Mouse (Mus musculus) ES-CJ7 (cell line): Measurements from ENCODE around the gene Sox6.

Experiments used
- DNase-seq: peaks from one replicate; pipeline ENCODE4 v3.0.0; 2011; ENCODE audit warnings: low read depth, low spot score

Gene Sox6

GRCm38 (mm10) chr7:115489608-115490007, 549.0 kb downstream of the Sox6 start:
- peak; percentile 6 for DNase-seq

DNA sequence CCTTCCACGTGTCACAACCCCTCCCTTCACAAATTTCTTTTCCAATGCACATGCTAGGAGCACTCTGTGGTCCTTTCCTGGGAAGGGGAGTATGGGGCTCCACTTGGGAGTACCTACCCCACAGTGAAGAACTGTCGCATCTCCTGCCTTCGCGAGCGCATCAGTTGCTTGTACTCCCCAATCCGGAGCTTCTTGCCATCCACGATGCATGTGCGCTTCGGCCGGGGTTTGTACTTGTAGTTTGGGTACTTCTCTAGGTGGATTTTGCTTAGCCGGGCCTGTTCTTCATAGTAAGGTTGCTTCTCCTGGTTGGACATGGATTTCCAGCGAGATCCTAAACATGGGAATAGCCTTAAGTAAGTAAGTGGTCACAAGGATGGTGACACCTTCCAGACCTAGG, 552.2 kb downstream of the Sox6 start:
- DNase-seq = no peak

- DNase-seq = no peak
Measured at GRCm38 (mm10) chr7:115485664-115486409, 552.8 kb downstream of the Sox6 start.

GRCm38 (mm10) chr7:115477763-115478162, 560.8 kb downstream of the Sox6 start:
- DNase-seq = no peak

DNA sequence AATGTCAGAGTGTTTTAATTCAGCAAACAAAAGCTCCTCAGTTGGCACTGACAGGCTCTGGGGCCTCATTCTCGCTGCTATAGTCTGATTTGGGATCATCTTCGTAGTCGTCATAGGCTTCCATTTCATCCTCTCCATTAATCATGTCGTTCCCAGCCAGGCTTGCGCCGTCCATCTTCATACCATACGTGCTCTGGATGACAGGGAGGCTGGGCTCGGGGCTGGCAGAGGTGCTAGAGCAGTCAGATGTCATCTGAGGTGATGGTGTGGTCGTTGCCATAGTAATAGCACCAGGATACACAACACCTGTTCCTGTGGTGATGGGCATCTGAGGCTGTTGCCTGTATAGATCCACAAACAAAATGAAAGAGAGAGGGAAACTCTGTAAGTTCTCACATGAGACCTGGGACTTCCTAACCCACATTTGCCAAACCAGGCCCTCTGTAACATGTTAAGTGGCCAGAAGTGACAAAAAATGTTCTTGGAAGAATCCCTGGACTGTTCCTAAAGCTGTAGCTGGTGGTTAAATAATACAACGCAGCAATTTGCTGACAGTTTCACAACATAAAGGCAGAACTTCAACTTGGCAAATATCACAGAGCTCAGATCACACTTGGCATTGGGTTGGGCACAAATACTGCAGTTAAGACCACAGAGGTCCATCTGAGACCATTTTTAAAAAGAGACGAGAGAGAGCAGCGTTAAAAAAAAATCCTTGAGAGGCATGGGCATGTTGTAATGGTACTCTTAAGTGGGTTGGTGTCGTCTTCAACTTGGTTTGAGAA, 561.5 kb downstream of the Sox6 start:
- DNase-seq = no peak

GRCm38 (mm10) chr7:115475176-115475575, 563.4 kb downstream of the Sox6 start:
- DNase-seq = no peak

- DNase-seq = no peak
Measured at GRCm38 (mm10) chr7:115474115-115474514, 564.5 kb downstream of the Sox6 start.

GRCm38 (mm10) chr7:115472850-115473249, 565.7 kb downstream of the Sox6 start:
- DNase-seq = no peak

DNA sequence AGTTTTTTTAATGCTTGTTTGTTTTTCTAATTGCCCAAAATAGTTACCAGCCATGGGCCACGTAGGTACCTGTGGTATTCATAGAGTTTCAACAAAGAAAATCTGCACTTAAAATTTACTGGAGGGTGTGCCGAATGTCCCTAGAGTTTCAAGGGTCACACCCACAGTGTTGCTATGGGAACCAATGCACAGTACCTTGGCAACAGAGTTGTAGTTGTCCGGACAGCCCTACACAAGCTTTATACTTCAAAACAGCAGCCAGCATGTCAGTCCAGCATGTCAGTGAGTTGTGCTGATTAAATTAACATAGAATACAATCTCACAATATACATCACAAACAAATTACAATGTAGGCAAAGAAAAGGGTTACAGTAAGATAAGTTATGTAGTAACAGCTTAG, 567.1 kb downstream of the Sox6 start:
- DNase-seq = peak; percentile 22

DNA sequence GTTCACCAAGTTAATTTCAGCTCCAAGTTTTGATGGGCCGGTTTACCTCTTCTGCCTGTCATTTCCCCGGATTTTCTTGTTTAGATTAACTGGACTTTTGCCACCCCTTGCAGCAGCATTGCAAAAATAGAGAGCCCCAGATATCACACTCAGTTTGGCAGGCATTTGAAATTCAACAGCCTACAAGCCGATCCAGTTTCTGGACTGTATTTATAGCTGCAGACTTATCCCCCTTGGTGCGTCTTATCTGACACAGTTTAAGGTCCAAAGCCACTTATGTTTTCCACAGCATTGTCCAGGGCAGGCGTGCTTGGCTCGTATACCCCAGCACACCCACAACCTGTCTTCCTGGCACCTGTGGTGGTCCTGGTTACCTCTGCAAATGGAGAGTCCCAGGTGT, 571.8 kb downstream of the Sox6 start:
- no peak for DNase-seq

GRCm38 (mm10) chr7:115463367-115463766, 575.2 kb downstream of the Sox6 start:
- no peak for DNase-seq

- no peak for DNase-seq
Measured at GRCm38 (mm10) chr7:115462276-115462675, 576.3 kb downstream of the Sox6 start.

- no peak for DNase-seq
Measured at GRCm38 (mm10) chr7:115454988-115455387, 583.6 kb downstream of the Sox6 start.

DNA sequence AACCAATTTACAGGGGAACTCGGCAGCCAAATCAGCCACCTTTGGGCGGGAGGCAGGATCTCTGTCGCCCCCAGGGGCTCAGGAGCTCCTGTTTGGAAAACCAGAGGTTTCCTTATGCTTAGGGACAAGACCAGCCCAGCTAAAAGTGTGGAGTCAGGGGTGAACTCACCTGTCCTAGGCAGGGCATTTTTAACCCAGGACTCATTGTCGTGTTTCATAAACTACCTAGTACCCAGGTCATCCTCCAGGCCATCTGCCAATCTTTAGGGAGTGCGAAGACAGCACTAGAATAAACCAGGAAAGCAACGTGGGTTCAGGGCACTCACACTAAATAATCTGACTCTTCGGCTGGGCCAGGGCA, 584.9 kb downstream of the Sox6 start:
- no peak for DNase-seq

DNA sequence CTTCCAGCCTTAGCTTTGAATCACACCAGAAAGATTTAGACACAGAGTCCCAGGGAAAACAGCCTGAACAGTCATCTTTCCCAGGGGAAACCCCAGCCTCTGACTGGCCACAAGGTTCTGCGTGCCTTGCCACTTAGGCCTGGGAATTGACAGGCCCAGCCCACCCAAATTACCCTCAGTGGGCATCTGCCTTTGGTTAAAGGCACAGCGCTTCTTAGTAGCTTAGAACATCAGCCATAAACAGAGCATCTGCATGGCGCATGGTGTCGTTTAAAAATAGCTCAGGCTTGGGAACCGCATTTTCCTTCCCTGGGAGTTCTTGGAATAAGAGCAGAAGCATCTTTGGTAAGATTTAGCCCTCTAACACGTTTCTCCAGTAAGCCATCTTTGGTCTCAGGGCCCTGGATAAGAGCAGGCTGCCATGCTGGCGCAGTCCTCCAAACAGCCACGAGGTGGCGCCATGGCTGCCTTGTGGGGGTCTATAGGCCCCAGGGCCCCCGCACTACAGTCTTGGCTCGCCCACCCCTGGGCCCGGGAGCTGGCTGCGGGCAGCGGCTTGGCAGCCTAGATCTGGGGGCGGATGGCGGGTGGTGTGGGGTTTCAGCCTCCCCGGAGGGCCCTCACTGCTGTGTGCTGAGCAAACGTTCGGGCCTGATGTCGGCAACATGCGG, 585.4 kb downstream of the Sox6 start:
- DNase-seq = peak; percentile 77

DNA sequence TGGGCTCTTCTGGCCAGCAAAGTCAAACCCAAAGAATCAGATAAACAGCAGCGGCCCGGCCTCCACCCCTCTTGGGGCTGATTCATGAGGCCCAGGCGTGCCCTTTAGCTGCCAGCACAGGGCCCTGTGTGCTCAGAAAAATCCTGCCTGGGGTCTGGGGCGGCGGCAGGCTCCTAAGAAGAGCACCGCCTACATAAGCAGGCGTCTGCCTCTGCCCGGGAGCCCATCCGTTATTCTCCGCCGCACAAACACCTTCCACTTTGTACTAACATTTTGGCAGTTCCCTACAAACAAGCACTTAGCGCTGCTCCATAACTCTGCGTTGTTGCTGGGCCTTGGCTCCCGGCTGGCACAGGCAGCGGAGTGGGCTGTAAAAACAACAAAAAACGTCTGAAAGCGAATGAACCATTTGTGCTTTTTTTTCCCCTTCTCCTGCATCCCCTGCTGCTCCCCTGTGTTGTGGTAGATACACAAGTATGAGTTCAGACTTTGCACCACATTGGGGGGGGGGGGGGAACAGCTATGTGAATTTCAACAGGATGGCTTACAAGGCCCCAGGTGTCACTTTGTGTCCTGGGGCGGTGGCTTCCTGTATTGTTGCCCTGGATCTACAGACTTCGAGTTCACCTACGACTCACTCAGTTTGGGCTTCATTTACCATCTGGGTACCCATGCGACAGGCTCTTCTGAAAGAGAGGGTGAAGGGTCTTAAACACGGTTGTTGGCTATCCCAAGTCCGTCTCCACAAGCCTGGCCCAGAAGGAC, 588.0 kb downstream of the Sox6 start:
- DNase-seq = no peak

GRCm38 (mm10) chr7:115448403-115449025, 590.1 kb downstream of the Sox6 start:
- no peak for DNase-seq

DNA sequence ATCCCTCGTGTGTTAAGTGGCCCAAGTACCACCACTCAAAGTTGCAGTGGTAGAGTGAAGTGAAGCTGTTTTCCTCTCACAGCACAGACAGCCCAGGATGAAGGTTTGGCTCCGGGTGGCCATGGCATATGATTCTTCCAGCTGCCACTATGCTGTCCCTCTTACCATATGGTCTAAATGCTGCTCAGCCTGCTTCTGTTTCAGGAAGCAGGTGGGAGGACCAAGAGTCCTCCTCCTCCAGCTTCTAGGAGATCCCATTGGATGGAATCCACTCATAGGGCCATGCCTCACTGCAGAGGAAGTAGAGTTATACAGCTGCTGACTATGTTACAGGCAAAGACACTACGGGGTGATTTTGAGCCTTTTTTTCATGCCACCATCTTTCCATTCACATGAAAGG, 591.5 kb downstream of the Sox6 start:
- no peak for DNase-seq

GRCm38 (mm10) chr7:115446481-115447016, 592.0 kb downstream of the Sox6 start:
- DNase-seq = no peak

DNA sequence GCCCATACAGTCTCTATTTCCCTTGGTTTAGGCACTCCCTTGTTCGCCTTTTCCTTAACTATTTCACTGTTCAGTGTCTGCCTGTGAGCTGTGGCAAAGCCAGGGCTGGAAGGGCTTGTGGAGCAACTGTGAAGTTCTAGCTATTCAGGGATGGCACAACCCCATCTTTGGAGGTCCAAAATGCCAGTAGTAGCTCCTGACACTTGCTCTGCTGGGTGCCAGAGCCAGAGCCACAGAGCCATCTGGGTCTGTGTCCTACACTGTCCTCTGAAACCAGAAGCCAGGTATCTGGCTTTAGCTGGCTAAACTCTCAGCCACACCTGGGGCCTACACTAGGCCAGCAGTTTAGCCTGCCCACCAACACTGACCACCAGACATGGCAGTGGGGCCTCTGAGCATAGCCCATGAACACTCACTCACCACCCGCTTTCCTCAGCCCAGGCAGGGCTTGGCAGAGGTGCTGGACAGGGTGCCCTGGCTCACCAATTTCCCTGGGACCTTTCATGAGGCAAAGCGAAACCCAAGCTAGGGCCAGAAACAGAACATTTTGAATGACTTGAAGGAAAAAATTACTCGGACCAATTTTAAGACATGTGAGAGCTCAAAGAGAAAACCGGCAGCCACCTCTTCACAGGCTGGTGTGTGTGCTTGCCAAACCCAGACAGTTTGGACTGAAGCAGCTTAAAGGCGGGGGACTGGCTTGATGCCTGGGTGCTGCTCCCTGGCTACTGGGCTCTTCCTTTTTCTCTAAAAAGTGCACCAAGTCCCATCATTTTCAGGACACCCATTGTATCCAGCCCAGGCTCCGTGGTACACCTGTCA, 612.2 kb downstream of the Sox6 start:
- no peak for DNase-seq
